15 mouse cellular contexts compared by ENCODE assay signal in genomic region chr7:126026600-126026999, GRCm38 (mm10). TPM values are rescaled to one million over a fixed set of nuclear protein-coding genes. Genes with fewer than 3 reads are reported as not detected.
DNase-seq lines count a peak whose midpoint lies in the region; ATAC-seq and TF ChIP-seq lines count a peak whose summit lies in the region.
"Had no signal": no experiment of that assay in that cellular context is flagged by ENCODE, and none has a peak within 500 bp of the region (broad histone marks: within the 10 kb centered on the region; RNA-seq: fewer than 3 reads in every experiment).

No protein-coding gene starts in this region.

- H3K9me3 ChIP-seq in forebrain, postnatal 0 days (ENCODE audit: low read length), result no peaks in the 10 kb centered on the region
- no peaks in the 10 kb centered on the region for H3K9me3 ChIP-seq in forebrain, embryonic 10.5 days
- no peaks in the 10 kb centered on the region for H3K9me3 ChIP-seq in liver, embryonic 14.5 days (ENCODE audit: control insufficient read depth, low read length)
- H3K9me3 ChIP-seq in kidney, embryonic 14.5 days (ENCODE audit: control insufficient read depth, low read length), result no peaks in the 10 kb centered on the region
- no peaks in the 10 kb centered on the region for H3K9me3 ChIP-seq in hindbrain, embryonic 10.5 days
- H3K9me3 ChIP-seq: embryonic facial prominence, embryonic 12.5 days; limb, embryonic 15.5 days had no signal

- H3K4me3 ChIP-seq in forebrain, postnatal 0 days (ENCODE audit: low read depth, low read length), result no peak overlapping the region
- no peak overlapping the region for H3K4me3 ChIP-seq in forebrain, embryonic 10.5 days
- H3K4me3 ChIP-seq in liver, embryonic 14.5 days (ENCODE audit: insufficient read depth in 1 of 2, low read depth in 2 of 2, low read length in 2 of 2), result no peak overlapping the region
- no peak overlapping the region for H3K4me3 ChIP-seq in kidney, embryonic 14.5 days (ENCODE audit: low read length)
- H3K4me3 ChIP-seq in hindbrain, embryonic 10.5 days, result no peak overlapping the region
- H3K4me3 ChIP-seq: embryonic facial prominence, embryonic 12.5 days; limb, embryonic 15.5 days had no signal

- peaks cover 4% of the 10 kb centered on the region; the same call in 1 of the 2 replicates for H3K4me1 ChIP-seq in forebrain, postnatal 0 days (ENCODE audit: insufficient read depth)
- no peaks in the 10 kb centered on the region for H3K4me1 ChIP-seq in forebrain, embryonic 10.5 days
- peaks cover 0 to 3% of the 10 kb centered on the region in 2 experiments; a peak in 1 of 4 replicates for H3K4me1 ChIP-seq in liver, embryonic 14.5 days (replicated peaks; ENCODE audit: control insufficient read depth in 2 of 2, insufficient read depth in 2 of 2, low read length in 1 of 2)
- H3K4me1 ChIP-seq in kidney, embryonic 14.5 days (ENCODE audit: control insufficient read depth, insufficient read depth, low read length), result no peaks in the 10 kb centered on the region
- peaks cover 9% of the 10 kb centered on the region for H3K4me1 ChIP-seq in hindbrain, embryonic 10.5 days (replicated peaks)
- H3K4me1 ChIP-seq: embryonic facial prominence, embryonic 12.5 days had no signal

- 68% methylated on average over 5 of the region's 5 CpGs for WGBS in forebrain, postnatal 0 days
- WGBS in forebrain, embryonic 10.5 days, result 59% methylated on average over 5 of the region's 5 CpGs
- WGBS in liver, embryonic 14.5 days (ENCODE audit: insufficient replicate concordance), result 38% methylated on average over 5 of the region's 5 CpGs
- 47% methylated on average over 5 of the region's 5 CpGs for WGBS in kidney, embryonic 14.5 days
- WGBS in hindbrain, embryonic 10.5 days, result 64% methylated on average over 5 of the region's 5 CpGs

- no peak overlapping the region for H3K9ac ChIP-seq in forebrain, postnatal 0 days
- no peak overlapping the region for H3K9ac ChIP-seq in liver, embryonic 14.5 days (replicated peaks)
- no peak overlapping the region for H3K9ac ChIP-seq in kidney, embryonic 14.5 days (ENCODE audit: low read depth, low read length)
- H3K9ac ChIP-seq: embryonic facial prominence, embryonic 12.5 days; limb, embryonic 15.5 days had no signal

- no peak for ATAC-seq in forebrain, postnatal 0 days
- no peak for ATAC-seq in liver, embryonic 14.5 days (ENCODE audit: insufficient read depth)
- no peak for ATAC-seq in kidney, embryonic 14.5 days (ENCODE audit: low FRiP score, low TSS enrichment)

- no peak for TF ChIP-seq EP300 in liver, embryonic 14.5 days (IDR thresholded peaks at IDR 0.05; ENCODE audit: low read depth)

- no peaks in the 10 kb centered on the region for H3K36me3 ChIP-seq in forebrain, postnatal 0 days (ENCODE audit: insufficient read depth)
- H3K36me3 ChIP-seq in forebrain, embryonic 10.5 days (replicated peaks), result no peaks in the 10 kb centered on the region
- H3K36me3 ChIP-seq in liver, embryonic 14.5 days (replicated peaks; ENCODE audit: control insufficient read depth, insufficient read depth, low read depth), result no peaks in the 10 kb centered on the region
- H3K36me3 ChIP-seq in kidney, embryonic 14.5 days (ENCODE audit: control insufficient read depth, insufficient read depth, low read length), result no peaks in the 10 kb centered on the region
- no peaks in the 10 kb centered on the region for H3K36me3 ChIP-seq in hindbrain, embryonic 10.5 days
- H3K36me3 ChIP-seq: embryonic facial prominence, embryonic 12.5 days; limb, embryonic 15.5 days had no signal

- no peak for TF ChIP-seq POLR2A in brain, embryonic 14.5 days (IDR thresholded peaks at IDR 0.05; ENCODE audit: borderline replicate concordance, extremely low read depth, insufficient read depth, insufficient read length, poor library complexity, severe bottlenecking)

- no peak overlapping the region for H3K27ac ChIP-seq in forebrain, postnatal 0 days (ENCODE audit: low read depth, low read length)
- no peak overlapping the region for H3K27ac ChIP-seq in forebrain, embryonic 10.5 days
- no peak overlapping the region for H3K27ac ChIP-seq in liver, embryonic 14.5 days
- no peak overlapping the region for H3K27ac ChIP-seq in kidney, embryonic 14.5 days (ENCODE audit: low read depth, low read length)
- no peak overlapping the region for H3K27ac ChIP-seq in hindbrain, embryonic 10.5 days
- H3K27ac ChIP-seq: embryonic facial prominence, embryonic 12.5 days; limb, embryonic 15.5 days had no signal

- no peak overlapping the region for H3K4me2 ChIP-seq in forebrain, postnatal 0 days (ENCODE audit: low read depth)
- H3K4me2 ChIP-seq in liver, embryonic 14.5 days (ENCODE audit: low read depth), result no peak overlapping the region
- no peak overlapping the region for H3K4me2 ChIP-seq in kidney, embryonic 14.5 days (replicated peaks; ENCODE audit: low read depth, low read length)
- H3K4me2 ChIP-seq: embryonic facial prominence, embryonic 12.5 days; limb, embryonic 15.5 days had no signal

- DNase-seq in forebrain, postnatal 0 days, result no peak
- no peak for DNase-seq in forebrain, embryonic 10.5 days (ENCODE audit: extremely low spot score, low spot score)
- DNase-seq in liver, embryonic 14.5 days (ENCODE audit: low read depth in 3 of 3, low spot score in 3 of 3), result no peak
- DNase-seq in liver (no peak), A20 (ENCODE audit: low read depth, low spot score) (peak; percentile 30)
- DNase-seq in brain, embryonic 14.5 days (ENCODE audit: low read depth), result peak; percentile 41
- DNase-seq in hindbrain, embryonic 10.5 days (ENCODE audit: low spot score), result no peak
- DNase-seq: cerebellum, adult 9-10 months; kidney, postnatal 36 days had no signal

- peak; percentile 54 for TF ChIP-seq CTCF in forebrain, postnatal 0 days (IDR thresholded peaks at IDR 0.05; ENCODE audit: low read depth)
- peak; percentile 47 for TF ChIP-seq CTCF in liver, embryonic 14.5 days (IDR thresholded peaks at IDR 0.05; ENCODE audit: low read depth)
- TF ChIP-seq CTCF in brain, embryonic 14.5 days (IDR thresholded peaks at IDR 0.05; ENCODE audit: borderline replicate concordance, extremely low read depth, insufficient read depth, insufficient read length), result peak; percentile 39; the same call in 1 of the 2 replicates

- H3K27me3 ChIP-seq in forebrain, postnatal 0 days (ENCODE audit: insufficient read depth, low read length), result no peaks in the 10 kb centered on the region
- H3K27me3 ChIP-seq in forebrain, embryonic 10.5 days (ENCODE audit: poor library complexity, severe bottlenecking), result no peaks in the 10 kb centered on the region
- H3K27me3 ChIP-seq in liver, embryonic 14.5 days (ENCODE audit: control insufficient read depth, insufficient read depth, low read length), result no peaks in the 10 kb centered on the region
- H3K27me3 ChIP-seq in kidney, embryonic 14.5 days (ENCODE audit: control insufficient read depth, insufficient read depth, low read length), result no peaks in the 10 kb centered on the region
- H3K27me3 ChIP-seq in hindbrain, embryonic 10.5 days (ENCODE audit: insufficient read depth, poor library complexity, severe bottlenecking), result no peaks in the 10 kb centered on the region
- H3K27me3 ChIP-seq: embryonic facial prominence, embryonic 12.5 days; limb, embryonic 15.5 days had no signal

RNA-seq across cellular contexts. Expression of gene Gsg1l, which starts 55.6 kb away (rescaled TPM):
- total RNA-seq in forebrain, postnatal 0 days (2014; rRNA removed), result 16.4 and 20.0 TPM in 2 replicates
- 10.3 and 10.7 TPM in 2 replicates for polyA plus RNA-seq in forebrain, postnatal 0 days (2015; fragmentation: Nextera tagmentation; extraction: Ambion mirVana)
- polyA plus RNA-seq in forebrain, embryonic 10.5 days (2016; fragmentation: Nextera tagmentation; extraction: Ambion mirVana), result 0.10 and 0.11 TPM in 2 replicates
- polyA plus RNA-seq in liver, embryonic 14.5 days (2012; rRNA removed), result 0.07 and 0.10 TPM in 2 replicates
- polyA plus RNA-seq in liver, embryonic 14.5 days (2014; fragmentation: Nextera tagmentation; extraction: Ambion mirVana), result 0.13 TPM in 1 of 2 replicates, not detected in the other
- polyA plus RNA-seq in brain, embryonic 14.5 days (2012; rRNA removed), result 16.8 and 26.6 TPM in 2 replicates
- 0.50 and 0.51 TPM in 2 replicates for polyA plus RNA-seq in kidney, embryonic 14.5 days (2014; fragmentation: Nextera tagmentation; extraction: Ambion mirVana)
- polyA plus RNA-seq in hindbrain, embryonic 10.5 days (2016; fragmentation: Nextera tagmentation; extraction: Ambion mirVana), result 3.2 and 4.7 TPM in 2 replicates
- total RNA-seq: granulocyte monocyte progenitor cell, adult 5-6 weeks; monocyte, adult 5-6 weeks; neutrophil, adult 5-6 weeks had no signal

Comparison
In these comparisons a context has a peak if more than half of its experiments do, and no peak if none do; other contexts are left out.
1. DNase-seq: peak in A20 (single experiment) and brain, embryonic 14.5 days (single experiment); none in forebrain, postnatal 0 days (single experiment), forebrain, embryonic 10.5 days (single experiment), liver, embryonic 14.5 days (0 of 3), liver (single experiment) and hindbrain, embryonic 10.5 days (single experiment).
2. Peak in every context shown above with its lines, with median percentiles within 50 percentile points of each other: CTCF ChIP-seq.